Mouse (Mus musculus) heart, adult 2 months (tissue): ENCODE data around the gene Drc1. TPM values are rescaled to one million over a fixed set of nuclear protein-coding genes. Genes with fewer than 3 reads are reported as not detected.

ENCODE experiments used
- DNase-seq, 2 experiments: peaks; one replicate each; pipeline ENCODE4 v3.0.0; 2021
- H3K27ac ChIP-seq: fragments of 200-600 bp; 2 replicates; pipeline ENCODE4 v1.8.1; 2022
- H3K27me3 ChIP-seq: fragments of 200-500 bp; 2 replicates; pipeline ENCODE4 v1.6.1; 2012; ENCODE audit warnings: mild to moderate bottlenecking, low read length, inconsistent platforms, mixed read lengths; ENCODE audit not compliant: control insufficient read depth, insufficient read depth
- H3K36me3 ChIP-seq: fragments of 200-500 bp; 2 replicates; pipeline ENCODE4 v1.6.1; 2012; ENCODE audit warnings: low read length, inconsistent platforms; ENCODE audit not compliant: control insufficient read depth, insufficient read depth
- H3K4me1 ChIP-seq: fragments of 200-500 bp; 2 replicates; pipeline ENCODE4 v1.6.1; 2011; ENCODE audit warnings: low read length; ENCODE audit not compliant: control insufficient read depth, insufficient read depth
- H3K4me3 ChIP-seq: fragments of 200-600 bp; 2 replicates; pipeline ENCODE4 v1.8.1; 2022
- H3K79me2 ChIP-seq: fragments of 200-500 bp; replicated peaks from 2 replicates; pipeline ENCODE4 v1.6.1; 2012; ENCODE audit warnings: mild to moderate bottlenecking, inconsistent platforms, low read length, moderate library complexity, mixed read lengths; ENCODE audit not compliant: control insufficient read depth, insufficient read depth
- H3K9ac ChIP-seq: fragments of 200-500 bp; 2 replicates; pipeline ENCODE4 v1.6.1; 2012; ENCODE audit warnings: low read depth, mild to moderate bottlenecking, control low read depth, inconsistent platforms, low read length, mixed read lengths
- CTCF ChIP-seq: fragments of 200-600 bp; IDR thresholded peaks from 2 replicates; pipeline ENCODE4 v1.8.1; 2022; ENCODE audit warnings: antibody characterized with exemption, mild to moderate bottlenecking, moderate library complexity
- EP300 ChIP-seq: fragments of 200-500 bp; IDR thresholded peaks from 2 replicates; pipeline ENCODE4 v1.6.1; 2011; ENCODE audit warnings: low read depth, low read length, control low read depth; ENCODE audit not compliant: insufficient read depth
- POLR2A ChIP-seq: fragments of 200-500 bp; IDR thresholded peaks from 2 replicates; pipeline ENCODE4 v1.6.1; 2011; ENCODE audit warnings: mild to moderate bottlenecking, low read depth, low read length, control low read depth; ENCODE audit not compliant: insufficient read depth
- whole genome bisulfite sequencing: fragments of 180-500 bp; shearing (Covaris S2); methylation state at CpG from one replicate; pipeline ENCODE4 v1.1.7; 2018; 5-methylcytosine and 5-hydroxymethylcytosine counted together
- intact Hi-C: fragments of 180-260 bp; cut with DNase I; formaldehyde crosslinking; loops from one replicate; pipeline ENCODE4 v1.15.1; 2025
- polyA plus RNA-seq: library from polyadenylated mRNA; depleted of rRNA; stranded (reverse); fragments of >200 nt; gene quantifications from 2 replicates; pipeline ENCODE4 v1.2.3, GENCODE M21; 2012
- total RNA-seq, 2 experiments: library from RNA; stranded (reverse); gene quantifications; 2 replicates each; pipeline ENCODE4 v1.2.3; 2021

The Drc1 gene
- total and polyA plus RNA-seq, 3 experiments: 0.12 TPM; not detected in 2

DNA sequence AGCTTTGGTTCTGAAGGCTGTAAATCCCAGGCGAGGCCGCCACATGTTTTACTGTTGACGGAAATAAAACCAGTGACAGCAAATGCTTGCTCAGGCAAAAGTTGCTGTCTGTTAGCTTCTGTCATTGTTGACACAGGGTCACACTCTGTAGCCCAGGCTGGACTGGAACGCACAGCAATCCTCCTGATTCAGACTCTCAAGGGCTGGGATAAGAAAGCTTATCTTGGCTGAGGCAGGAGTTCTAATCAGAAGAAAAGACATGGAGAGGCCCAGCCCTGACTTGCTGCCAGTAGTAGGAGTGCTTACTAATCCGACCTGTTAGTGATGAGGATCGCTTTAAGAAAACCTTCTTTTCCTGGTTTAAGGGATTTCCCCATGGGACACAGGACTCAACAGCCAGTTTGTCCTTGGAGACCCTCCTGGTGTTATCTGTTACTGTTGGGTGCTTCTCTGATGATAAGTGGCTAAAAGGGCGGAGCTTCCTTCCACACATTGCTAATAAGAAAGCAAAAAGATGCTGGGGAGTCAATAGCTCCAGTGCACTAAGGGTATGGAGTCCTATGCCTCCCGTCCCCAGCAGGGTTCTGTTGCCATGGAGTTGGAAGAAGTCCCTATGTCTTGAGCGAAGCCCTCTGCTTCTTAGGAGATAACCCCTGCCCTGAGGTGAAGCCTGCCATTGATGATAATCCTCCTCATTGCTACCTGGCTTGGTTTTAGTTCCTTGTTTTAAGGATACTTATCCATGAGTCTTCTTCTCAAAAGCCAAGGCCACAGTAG is 6.1 kb downstream of the Drc1 start:
- TF ChIP-seq POLR2A (no peak), EP300 (no peak), CTCF (no peak)
- Histone ChIP-seq H3K36me3 (no peaks in the 10 kb centered on the region), H3K9ac (no peak overlapping the region), H3K4me3 (no peak overlapping the region), H3K4me1 (no peaks in the 10 kb centered on the region; the same call in 1 of the 2 replicates), H3K27me3 (no peaks in the 10 kb centered on the region), H3K79me2 (no peaks in the 10 kb centered on the region), H3K27ac (no peak overlapping the region)
- WGBS: 54% methylated on average over 9 of the region's 9 CpGs
- DNase-seq: no peak
- intact Hi-C loops: no loop called here

DNA sequence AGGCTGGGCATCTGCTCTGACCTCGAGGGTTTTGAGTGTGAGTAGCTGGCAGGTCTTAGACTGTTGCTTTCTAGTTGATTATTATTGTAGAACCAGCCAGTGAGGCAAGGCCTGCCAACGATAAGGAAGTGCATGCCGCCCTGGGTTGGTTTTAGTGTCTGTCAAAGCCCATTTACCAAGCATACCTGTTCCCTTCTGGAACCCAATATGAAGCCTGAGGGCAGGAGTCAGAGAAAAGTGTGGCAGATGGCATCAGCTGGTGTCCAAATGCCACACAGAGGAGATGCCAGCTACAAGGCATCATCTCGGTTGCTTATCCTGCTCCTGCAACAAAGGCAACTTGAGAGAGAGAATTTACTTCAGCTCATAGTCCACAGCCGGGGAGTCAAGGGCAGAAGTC is 59.6 kb downstream of the Drc1 start:
- Histone ChIP-seq H3K9ac (no peak overlapping the region), H3K36me3 (no peaks in the 10 kb centered on the region), H3K4me3 (no peak overlapping the region), H3K27ac (no peak overlapping the region), H3K4me1 (no peaks in the 10 kb centered on the region), H3K79me2 (no peaks in the 10 kb centered on the region), H3K27me3 (no peaks in the 10 kb centered on the region)
- intact Hi-C loops: no loop called here
- TF ChIP-seq CTCF (no peak), POLR2A (no peak), EP300 (no peak)
- no peak for DNase-seq
- WGBS: 70% methylated on average over 5 of the region's 5 CpGs

DNA sequence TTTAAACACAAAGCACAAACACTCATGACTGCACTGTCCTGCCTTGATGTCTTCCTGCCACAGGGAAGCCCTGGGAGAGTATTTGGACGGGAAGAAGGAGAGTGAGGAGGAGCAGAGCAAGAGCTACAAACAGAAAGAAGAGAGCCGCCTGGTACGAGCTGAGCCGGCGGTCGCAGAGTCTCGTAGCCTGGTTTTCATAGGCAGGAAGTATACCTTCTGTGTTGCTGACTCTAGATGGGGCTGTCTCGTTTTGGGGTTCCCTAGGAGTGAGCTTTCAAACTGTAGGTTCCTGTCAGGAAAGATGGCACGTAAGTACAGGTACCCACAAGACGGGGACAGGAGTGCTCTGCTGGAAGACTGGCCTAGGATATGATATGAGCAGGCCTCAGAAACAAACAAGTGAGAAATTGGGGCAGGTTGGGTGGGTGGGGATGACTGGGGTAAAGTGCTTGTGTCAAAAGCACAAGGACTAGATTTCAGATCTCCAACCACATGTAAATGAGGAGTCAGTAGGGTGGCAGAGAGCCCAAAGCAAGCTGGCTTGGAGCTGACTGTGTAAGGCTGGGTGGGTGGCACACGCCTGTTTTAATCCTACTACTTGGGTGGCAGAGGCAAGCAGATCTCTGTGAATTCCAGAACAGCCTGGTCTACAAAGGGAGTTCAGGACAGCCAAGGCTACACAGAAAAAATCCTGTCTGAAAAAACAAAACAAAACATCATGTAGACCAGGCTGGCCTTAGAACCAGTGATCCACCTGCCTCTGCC is 60.6 kb downstream of the Drc1 start:
- Histone ChIP-seq H3K27me3 (no peaks in the 10 kb centered on the region), H3K4me3 (no peak overlapping the region), H3K9ac (no peak overlapping the region), H3K36me3 (no peaks in the 10 kb centered on the region), H3K4me1 (no peaks in the 10 kb centered on the region), H3K79me2 (no peaks in the 10 kb centered on the region), H3K27ac (no peak overlapping the region)
- no peak for TF ChIP-seq POLR2A
- TF ChIP-seq EP300: no peak
- no peak for TF ChIP-seq CTCF
- intact Hi-C loops: no loop called here
- 82% methylated on average over 11 of the region's 11 CpGs for WGBS
- DNase-seq: no peak

DNA sequence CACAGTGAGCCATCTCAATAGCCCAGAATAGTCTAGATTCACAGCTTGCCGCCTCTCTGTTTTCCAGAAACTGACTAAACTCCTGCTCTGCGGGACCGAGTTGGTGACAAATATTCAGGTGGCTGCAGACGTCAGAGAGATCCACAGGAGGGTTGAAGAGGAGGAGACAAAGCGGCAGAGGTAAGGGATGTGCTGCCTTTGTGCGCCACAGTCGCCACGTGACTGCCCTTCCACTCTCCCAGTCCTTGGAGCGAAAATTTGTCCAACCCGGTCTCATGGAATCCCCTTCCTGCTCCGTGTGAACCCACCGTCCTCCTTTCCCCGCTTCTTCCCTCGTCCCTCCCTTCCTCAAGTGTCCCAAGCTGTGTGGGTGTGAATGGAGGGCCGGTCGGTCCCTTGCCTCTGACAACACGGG is 61.4 kb downstream of the Drc1 start:
- no peak overlapping the region for H3K9ac ChIP-seq
- intact Hi-C loops: no loop called here
- H3K27ac ChIP-seq: no peak overlapping the region
- no peak overlapping the region for H3K4me3 ChIP-seq
- H3K79me2 ChIP-seq: no peaks in the 10 kb centered on the region
- H3K4me1 ChIP-seq: no peaks in the 10 kb centered on the region
- WGBS: 11% methylated on average over 17 of the region's 17 CpGs
- no peaks in the 10 kb centered on the region for H3K27me3 ChIP-seq
- no peak for TF ChIP-seq EP300
- no peak for TF ChIP-seq CTCF
- TF ChIP-seq POLR2A: no peak
- H3K36me3 ChIP-seq: no peaks in the 10 kb centered on the region
- DNase-seq: no peak

DNA sequence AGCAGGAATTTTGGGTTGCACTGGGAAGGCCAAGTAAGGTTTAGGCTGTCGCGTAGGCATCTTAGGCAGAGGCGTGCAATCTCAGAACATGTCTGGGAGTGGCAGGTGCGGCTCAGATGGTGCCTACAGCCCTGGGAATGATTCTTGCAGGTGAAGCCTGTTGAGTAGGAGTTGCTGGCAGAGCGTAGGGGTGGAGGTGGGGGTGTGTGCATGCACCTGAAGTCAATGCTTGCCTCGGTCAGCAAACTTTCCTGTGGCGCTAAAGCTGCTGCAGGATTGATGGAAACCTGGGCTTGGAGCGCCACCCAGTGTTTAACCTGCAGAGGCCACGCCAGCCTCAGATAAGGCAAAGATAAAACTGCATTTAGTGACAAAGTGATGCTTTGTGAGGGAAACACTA is 61.9 kb downstream of the Drc1 start:
- Histone ChIP-seq H3K36me3 (no peaks in the 10 kb centered on the region), H3K27me3 (no peaks in the 10 kb centered on the region), H3K9ac (no peak overlapping the region), H3K27ac (no peak overlapping the region), H3K4me3 (no peak overlapping the region), H3K4me1 (no peaks in the 10 kb centered on the region), H3K79me2 (no peaks in the 10 kb centered on the region)
- peak; percentile 39 to 72 for DNase-seq
- WGBS: 5% methylated on average over 9 of the region's 9 CpGs
- TF ChIP-seq CTCF (peak; percentile 95), EP300 (peak; percentile 72; the same call in 1 of the 2 replicates), POLR2A (no peak)
- intact Hi-C loops: no loop called here

DNA sequence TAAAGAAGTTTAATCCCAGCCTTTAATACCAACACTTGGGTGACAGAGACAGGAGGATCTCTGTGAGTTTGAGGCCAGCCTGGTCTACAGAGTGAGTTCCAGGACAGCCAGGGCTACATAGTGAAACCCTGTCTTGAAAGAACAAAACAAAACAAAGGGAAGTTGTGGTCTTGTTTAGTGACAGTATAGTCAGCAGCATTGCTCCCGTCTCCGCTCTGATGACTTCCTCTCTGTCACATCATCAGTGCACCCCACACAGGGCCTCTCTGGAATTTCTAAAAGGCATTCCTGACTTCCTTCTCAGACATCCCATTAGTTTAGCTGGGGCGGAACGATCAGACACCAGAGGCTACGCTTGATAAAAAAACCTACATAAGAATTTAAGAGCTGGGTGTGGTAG is 62.7 kb downstream of the Drc1 start:
- Histone ChIP-seq H3K27ac (no peak overlapping the region), H3K27me3 (no peaks in the 10 kb centered on the region), H3K36me3 (no peaks in the 10 kb centered on the region), H3K4me3 (no peak overlapping the region), H3K4me1 (no peaks in the 10 kb centered on the region), H3K9ac (no peak overlapping the region), H3K79me2 (no peaks in the 10 kb centered on the region)
- no peak for DNase-seq
- intact Hi-C loops: no loop called here
- TF ChIP-seq EP300 (no peak), CTCF (no peak), POLR2A (no peak)
- WGBS: 33% methylated on average over 5 of the region's 5 CpGs
